Mouse (Mus musculus) liver, embryonic 14.5 days (tissue): ENCODE measurements around the gene Ptprc.

Source experiments
- CTCF ChIP-seq: IDR thresholded peaks from 2 replicates; pipeline ENCODE4 v1.5.1; 2016; ENCODE audit warnings: antibody characterized with exemption, low read depth, control low read depth
- EP300 ChIP-seq: IDR thresholded peaks from 2 replicates; pipeline ENCODE4 v1.6.1; 2016; ENCODE audit warnings: antibody characterized with exemption, low read depth

DNA sequence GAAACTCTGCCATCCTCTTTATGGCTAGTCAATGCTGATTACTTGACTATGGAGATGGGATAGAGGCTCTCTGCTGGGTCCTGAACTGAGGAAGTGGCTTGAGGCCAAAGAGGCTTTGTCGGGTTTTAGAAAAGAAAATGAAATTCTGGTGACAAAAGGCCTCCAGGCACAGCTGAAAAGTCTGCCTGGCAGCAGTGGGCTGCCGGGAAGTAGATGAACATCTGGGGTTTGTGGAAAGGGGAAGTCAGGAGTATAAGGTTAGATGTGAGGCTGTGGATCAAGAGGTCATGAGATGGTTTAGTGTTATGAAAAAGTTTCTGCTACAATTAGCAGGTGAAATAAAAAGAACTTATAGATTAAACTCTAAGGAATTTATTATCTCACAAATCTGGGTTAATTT, 29.9 kb downstream of the Ptprc start:
- TF ChIP-seq EP300 (no peak), CTCF (no peak)
